Mouse (Mus musculus): ENCODE measurements around the gene Aars.
"Not testable (repeated sequence)": the region's sequence is repeated elsewhere in the genome, so short reads cannot be mapped to it uniquely, and the experiment has no call there.

Gene Aars

GRCm38 (mm10) chr8:111032916-111033315, at the start of gene Aars:
TSS of gene Aars (plus strand) at chr8:111033144.
- DNase-seq (ENCODE audit: extremely low read depth, low read depth), result no peak

- DNase-seq (ENCODE audit: extremely low read depth, low read depth), result peak; percentile 100
Observed at GRCm38 (mm10) chr8:110987805-110988744, 44.9 kb upstream of the Aars start.

DNA sequence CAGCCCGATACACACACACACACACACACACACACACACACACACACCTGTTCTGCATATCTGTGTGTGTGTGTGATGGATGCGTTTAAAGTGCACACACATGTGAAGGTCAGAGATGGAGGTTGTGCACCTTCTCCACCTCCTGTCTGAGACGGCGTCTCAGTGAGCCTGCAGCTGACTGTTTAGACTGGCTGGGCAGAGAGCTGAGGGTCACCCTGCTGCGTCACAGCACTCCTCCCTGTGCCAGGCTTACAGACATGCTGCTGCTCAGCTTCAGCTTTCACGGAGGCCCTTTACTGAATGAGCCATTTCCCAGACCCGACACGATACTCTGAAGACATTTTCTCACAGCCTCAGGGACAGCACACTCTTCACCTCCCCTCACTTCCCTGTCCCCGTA, 42.9 kb upstream of the Aars start:
- DNase-seq (ENCODE audit: extremely low read depth, low read depth), result no peak

- DNase-seq (ENCODE audit: extremely low read depth, low read depth), result peak; percentile 14
Observed at GRCm38 (mm10) chr8:110996641-110997430, 36.1 kb upstream of the Aars start.

- peak; percentile 81 for DNase-seq (ENCODE audit: extremely low read depth, low read depth)
Observed at GRCm38 (mm10) chr8:110997547-110998531, 35.1 kb upstream of the Aars start, which contains the start of gene Ddx19a. TSS of gene Ddx19a (minus strand) at chr8:110997800.

DNA sequence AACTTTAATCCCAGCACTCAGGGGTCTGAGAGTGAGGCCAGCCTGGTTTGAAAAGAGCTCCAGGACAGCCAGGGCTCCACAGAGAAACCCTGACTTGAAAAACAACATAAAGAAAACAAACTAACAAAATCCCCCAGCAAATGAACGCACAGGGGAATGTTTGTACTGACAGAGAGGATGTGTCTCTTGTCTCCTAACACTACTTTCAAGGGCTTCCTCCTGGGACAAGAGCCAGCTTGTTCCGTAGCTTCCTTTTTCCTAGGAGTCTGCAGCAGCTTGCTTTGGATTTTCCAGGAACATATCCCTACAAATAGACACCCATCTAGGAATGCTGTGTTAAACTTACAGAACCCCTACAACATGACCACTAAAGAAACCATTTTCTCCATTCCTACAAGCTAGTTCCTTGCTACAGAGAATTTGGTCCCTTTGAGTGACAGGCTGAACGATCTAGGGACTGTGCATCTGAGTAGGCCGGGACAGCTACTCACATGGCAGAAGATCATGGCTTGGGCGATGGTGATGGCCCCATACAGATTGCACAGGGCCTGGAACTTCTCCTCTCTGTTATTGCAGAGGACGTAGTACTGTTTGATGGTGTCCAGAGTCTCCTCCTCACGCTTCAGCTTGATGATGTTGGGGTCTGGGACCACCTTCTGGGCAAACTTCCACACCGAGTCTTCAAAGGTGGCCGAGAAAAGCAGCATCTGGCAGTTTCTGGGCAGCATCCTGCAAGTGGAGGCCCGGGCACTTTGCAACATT, 22.5 kb upstream of the Aars start:
- DNase-seq (ENCODE audit: extremely low read depth, low read depth), result not testable (repeated sequence)

DNA sequence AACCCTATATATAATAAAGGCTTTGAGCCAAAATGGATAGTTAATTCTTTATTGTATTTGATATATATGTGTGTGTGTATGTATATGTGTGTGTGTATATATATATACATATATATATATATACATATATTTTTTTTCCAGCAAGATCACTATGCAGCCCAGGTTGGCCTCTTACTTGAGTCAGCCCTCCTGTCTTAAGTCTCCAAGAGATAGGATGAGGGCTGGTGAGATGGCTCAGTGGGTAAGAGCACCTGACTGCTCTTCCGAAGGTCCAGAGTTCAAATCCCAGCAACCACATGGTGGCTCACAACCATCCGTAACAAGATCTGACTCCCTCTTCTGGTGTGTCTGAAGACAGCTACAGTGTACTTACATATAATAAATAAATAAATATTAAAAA, 6.3 kb upstream of the Aars start:
- DNase-seq (ENCODE audit: extremely low read depth, low read depth), result not testable (repeated sequence)

DNA sequence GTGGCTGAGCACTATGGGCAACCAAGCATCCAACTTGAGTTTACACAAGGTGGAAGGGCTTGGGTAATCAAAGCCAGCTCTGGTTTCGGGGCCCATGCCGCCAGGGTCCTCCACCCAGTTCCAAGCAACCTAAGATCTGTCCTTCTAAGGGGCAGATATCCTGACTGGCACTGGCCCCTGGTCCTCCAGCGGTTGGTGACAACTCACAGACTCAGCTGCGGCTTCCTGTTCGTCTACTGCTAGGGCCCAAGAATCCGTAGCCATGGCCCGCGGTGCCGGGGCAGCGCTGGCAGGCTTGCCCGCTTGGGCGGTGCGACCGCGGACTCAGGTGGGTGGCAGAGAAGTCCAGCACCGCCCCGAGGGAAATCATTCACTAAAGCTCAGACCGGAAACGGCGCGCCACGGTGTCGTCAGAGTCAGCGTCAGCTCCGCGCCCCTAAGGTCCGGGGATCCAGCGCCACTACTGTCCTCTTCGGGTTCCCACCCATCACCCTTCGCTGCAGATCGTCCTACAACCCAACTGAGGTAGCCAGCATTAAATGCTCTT, 5.5 kb upstream of the Aars start:
- DNase-seq (ENCODE audit: extremely low read depth, low read depth), result peak; percentile 62

GRCm38 (mm10) chr8:111029589-111029988, 3.4 kb upstream of the Aars start:
- peak; percentile 90 for DNase-seq (ENCODE audit: extremely low read depth, low read depth)

DNA sequence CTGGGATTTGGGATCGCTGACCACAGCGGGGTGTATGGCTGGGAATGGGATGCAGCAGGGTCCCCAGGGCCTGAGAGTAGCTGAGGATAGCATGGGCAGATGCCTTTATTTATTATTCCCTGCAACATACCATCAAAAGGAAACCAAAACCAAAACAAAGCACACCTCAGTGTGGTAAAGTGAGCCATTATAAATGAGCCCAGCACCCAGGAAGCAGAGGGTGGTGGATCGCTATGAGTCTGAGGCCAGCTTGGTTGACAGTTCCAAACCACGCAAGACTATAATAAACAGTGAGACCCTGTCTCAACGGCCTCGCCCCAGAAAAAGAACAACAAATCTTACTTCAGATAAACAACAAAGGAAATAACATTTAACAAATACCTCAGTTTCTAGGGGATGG, 2.9 kb upstream of the Aars start:
- DNase-seq (ENCODE audit: extremely low read depth, low read depth), result no peak

- no peak for DNase-seq (ENCODE audit: extremely low read depth, low read depth)
Observed at GRCm38 (mm10) chr8:111031572-111031971, 1.4 kb upstream of the Aars start, which contains the start of gene Ddx19b. TSS of gene Ddx19b (minus strand) at chr8:111031751.

- peak; percentile 100 for DNase-seq (ENCODE audit: extremely low read depth, low read depth)
Observed at GRCm38 (mm10) chr8:111033482-111034215, 705 bp downstream of the Aars start.

DNA sequence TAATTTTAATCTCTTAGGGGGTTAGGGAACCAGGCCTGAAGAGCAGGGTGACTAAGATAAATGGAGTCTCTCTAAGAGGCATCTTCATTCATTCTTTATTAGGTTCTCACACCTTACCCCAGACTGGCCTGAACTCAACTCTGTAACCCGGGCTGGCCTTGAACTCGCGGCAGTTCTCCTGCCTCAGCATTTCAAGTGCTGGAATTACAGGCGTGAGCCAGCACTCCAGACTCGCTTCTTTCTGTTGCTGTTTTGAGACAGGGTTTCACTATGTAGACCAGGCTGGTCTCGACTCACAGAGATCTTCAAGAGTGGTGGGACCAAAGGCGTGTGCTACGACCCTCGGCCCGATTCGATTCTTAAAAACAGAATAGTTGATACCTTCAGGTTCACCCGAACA, 1.3 kb downstream of the Aars start:
- DNase-seq (ENCODE audit: extremely low read depth, low read depth), result no peak

- DNase-seq (ENCODE audit: extremely low read depth, low read depth), result no peak
Observed at GRCm38 (mm10) chr8:111036591-111036990, 3.6 kb downstream of the Aars start.

DNA sequence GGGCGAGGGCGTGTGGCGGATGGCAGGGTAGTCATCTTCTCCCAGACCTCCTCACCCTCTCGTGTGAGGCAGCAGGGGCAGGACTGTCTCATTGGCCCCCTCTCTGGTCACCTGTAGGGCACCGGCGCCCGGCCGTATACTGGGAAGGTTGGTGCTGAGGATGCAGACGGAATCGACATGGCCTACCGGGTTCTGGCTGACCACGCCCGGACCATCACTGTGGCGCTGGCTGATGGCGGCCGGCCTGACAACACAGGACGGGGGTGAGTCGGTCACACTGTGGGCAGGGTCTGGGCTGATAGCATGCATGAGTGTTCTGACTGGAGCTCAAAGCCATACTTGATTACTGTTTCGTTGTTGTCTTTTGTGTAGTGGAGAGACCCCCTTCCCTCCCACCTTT, 9.6 kb downstream of the Aars start:
- no peak for DNase-seq (ENCODE audit: extremely low read depth, low read depth)

GRCm38 (mm10) chr8:111044003-111044734, 11.2 kb downstream of the Aars start:
- DNase-seq (ENCODE audit: extremely low read depth, low read depth), result no peak

- DNase-seq (ENCODE audit: extremely low read depth, low read depth), result no peak
Observed at GRCm38 (mm10) chr8:111048694-111049093, 15.8 kb downstream of the Aars start.

DNA sequence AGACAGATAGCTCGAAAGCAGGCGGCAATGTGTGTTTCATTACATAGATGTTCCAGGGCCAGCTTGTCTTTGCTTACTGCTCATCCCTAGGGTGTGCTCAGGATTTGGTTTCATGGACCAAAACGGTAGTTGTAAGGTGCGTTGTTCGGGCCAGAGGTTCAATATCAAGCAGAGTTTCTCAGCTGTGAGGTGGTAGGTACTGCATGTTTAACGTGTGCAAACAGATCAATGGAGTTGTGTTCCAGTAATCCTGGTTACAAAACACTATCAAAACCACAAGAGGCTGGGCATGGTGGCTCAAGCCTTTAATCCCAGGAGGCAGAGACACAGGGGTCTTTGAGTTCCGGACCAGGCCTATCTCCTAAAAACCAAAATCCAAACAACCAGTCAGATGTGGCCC, 16.2 kb downstream of the Aars start:
- DNase-seq (ENCODE audit: extremely low read depth, low read depth), result no peak
